Mouse (Mus musculus): ENCODE results near the gene Mfge8. TPM values are rescaled to one million over a fixed set of nuclear protein-coding genes. Genes with fewer than 3 reads are reported as not detected.

Gene Mfge8
- polyA plus RNA-seq (2015; fragmentation: Illumina TruSeq; extraction: RNeasy Lipid Tissue Mini Kit (QIAGEN cat#74804); ENCODE audit: insufficient read depth, low replicate concordance) = 282 TPM

GRCm38 (mm10) chr7:79148711-79149266 is at the start of gene Mfge8:
Gene Mfge8 (minus strand): TSS chr7:79149060.

DNA sequence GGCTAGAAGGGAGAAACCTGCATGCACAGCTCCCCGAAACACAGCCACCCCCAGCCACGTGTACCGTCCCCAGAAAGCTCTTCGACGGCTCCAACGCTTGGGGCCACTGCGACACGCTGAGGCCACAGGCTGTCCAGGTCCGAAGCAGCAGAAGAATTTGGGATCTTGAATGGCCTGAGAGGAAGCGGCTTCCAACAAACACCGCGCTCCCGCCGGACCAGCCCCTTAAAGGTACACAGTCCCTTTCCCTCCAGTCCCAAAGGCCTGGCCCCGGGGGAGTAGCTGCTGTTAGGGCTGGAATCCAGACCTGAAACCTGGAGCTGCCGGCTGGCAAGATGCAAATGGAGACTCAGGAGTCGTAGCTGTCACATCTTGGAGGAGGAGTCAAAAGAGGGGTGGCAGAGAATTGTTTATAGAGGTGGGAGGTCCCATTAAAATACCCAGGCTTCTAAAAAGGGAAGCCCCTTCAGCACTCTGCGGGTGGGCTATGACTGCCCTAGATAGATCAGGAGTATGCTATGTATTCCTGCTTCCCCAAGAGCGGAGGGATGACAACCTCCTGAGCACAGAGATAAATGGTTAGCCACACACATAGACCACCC is 17.9 kb downstream of the Mfge8 start, which contains the start of gene Hapln3:
Gene Hapln3, minus strand, starts transcription at position 176 of the 602 bp plus-strand sequence.

Other genes starting within 250 kb of the Mfge8 start
- gene Isg20, start 235.6 kb downstream of the Mfge8 start, polyA plus RNA-seq (2015; fragmentation: Illumina TruSeq; extraction: RNeasy Lipid Tissue Mini Kit (QIAGEN cat#74804); ENCODE audit: insufficient read depth, low replicate concordance) = 53.5 TPM
- not detected for gene Acan, start 95.6 kb downstream of the Mfge8 start, polyA plus RNA-seq (2015; fragmentation: Illumina TruSeq; extraction: RNeasy Lipid Tissue Mini Kit (QIAGEN cat#74804); ENCODE audit: insufficient read depth, low replicate concordance)
- 0.19 TPM for gene Hapln3, start 18.0 kb downstream of the Mfge8 start, polyA plus RNA-seq (2015; fragmentation: Illumina TruSeq; extraction: RNeasy Lipid Tissue Mini Kit (QIAGEN cat#74804); ENCODE audit: insufficient read depth, low replicate concordance)
- 38.2 TPM for gene Abhd2, start 124.1 kb upstream of the Mfge8 start, polyA plus RNA-seq (2015; fragmentation: Illumina TruSeq; extraction: RNeasy Lipid Tissue Mini Kit (QIAGEN cat#74804); ENCODE audit: insufficient read depth, low replicate concordance)
- gene Rlbp1, start 238.0 kb upstream of the Mfge8 start, polyA plus RNA-seq (2015; fragmentation: Illumina TruSeq; extraction: RNeasy Lipid Tissue Mini Kit (QIAGEN cat#74804); ENCODE audit: insufficient read depth, low replicate concordance) = not detected
- 5.0 TPM for gene Fanci, start 242.9 kb upstream of the Mfge8 start, polyA plus RNA-seq (2015; fragmentation: Illumina TruSeq; extraction: RNeasy Lipid Tissue Mini Kit (QIAGEN cat#74804); ENCODE audit: insufficient read depth, low replicate concordance)

Data from spleen, adult 10 weeks (tissue).